Mouse (Mus musculus) limb, embryonic 10.5 days (tissue): ENCODE measurements at regions not wholly inside any gene's neighbourhood (a gene's known extent, or its start where the extent isn't known, plus 50 kb on each side); places are given as distances from the start of the nearest gene placed in this dataset.
"Not testable (repeated sequence)": the region's sequence is repeated elsewhere in the genome, so short reads cannot be mapped to it uniquely, and the experiment has no call there.

Experiments used
- DNase-seq: peaks from one replicate; pipeline ENCODE4 v3.0.0-alpha.2; 2017; ENCODE audit warnings: low spot score
- H3K27ac ChIP-seq: fragments of 300-500 bp; sonication (generic); 2 replicates; pipeline ENCODE4 v1.5.1; 2016; ENCODE audit warnings: mild to moderate bottlenecking
- H3K27me3 ChIP-seq: fragments of 300-500 bp; sonication (generic); 2 replicates; pipeline ENCODE4 v1.6.1; 2016; ENCODE audit warnings: low read depth, mild to moderate bottlenecking; ENCODE audit not compliant: poor library complexity, severe bottlenecking
- H3K36me3 ChIP-seq: fragments of 300-500 bp; sonication (generic); 2 replicates; pipeline ENCODE4 v1.6.1; 2016; ENCODE audit warnings: mild to moderate bottlenecking, moderate library complexity
- H3K4me1 ChIP-seq: fragments of 300-500 bp; sonication (generic); 2 replicates; pipeline ENCODE4 v1.6.1; 2016
- H3K4me3 ChIP-seq: fragments of 300-500 bp; sonication (generic); 2 replicates; pipeline ENCODE4 v1.5.1; 2016; ENCODE audit warnings: mild to moderate bottlenecking, moderate library complexity
- H3K9me3 ChIP-seq: fragments of 300-500 bp; sonication (generic); replicated peaks from 2 replicates; pipeline ENCODE4 v1.6.1; 2016; ENCODE audit warnings: mild to moderate bottlenecking
- WGBS: fragments of 180-500 bp; shearing (Covaris S2); methylation state at CpG from one replicate; pipeline ENCODE4 v1.1.7; 2016; 5-methylcytosine and 5-hydroxymethylcytosine counted together

DNA sequence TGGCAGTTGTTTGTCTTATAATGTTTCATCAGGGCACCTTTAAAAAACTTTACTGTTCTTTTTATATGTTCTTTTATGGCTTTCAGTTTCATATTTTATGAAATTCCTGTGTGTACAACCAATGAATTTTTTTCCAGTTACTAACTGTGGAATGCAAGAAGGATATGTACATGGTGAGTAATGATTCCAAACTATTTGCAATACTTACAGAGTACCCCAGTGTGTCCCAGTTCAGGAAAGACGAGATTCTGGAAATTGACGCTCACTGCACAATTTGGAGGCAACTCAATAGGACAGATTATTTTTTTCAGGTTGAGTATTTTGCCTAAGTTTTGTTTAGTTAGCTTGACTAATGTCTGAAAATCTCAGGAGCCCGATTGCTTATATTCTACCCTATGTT, 1676.8 kb downstream of the Efna5 start:
- H3K27ac ChIP-seq, result no peak overlapping the region
- no peaks in the 10 kb centered on the region for H3K9me3 ChIP-seq
- no peak overlapping the region for H3K4me3 ChIP-seq
- 93% methylated on average over 3 of the region's 3 CpGs for WGBS
- no peaks in the 10 kb centered on the region for H3K4me1 ChIP-seq
- no peaks in the 10 kb centered on the region for H3K27me3 ChIP-seq
- DNase-seq, result no peak
- no peaks in the 10 kb centered on the region for H3K36me3 ChIP-seq

- WGBS, result 96% methylated on average over 3 of the region's 3 CpGs
- not testable (repeated sequence) for H3K27me3 ChIP-seq, H3K4me1 ChIP-seq, H3K36me3 ChIP-seq, H3K27ac ChIP-seq, H3K9me3 ChIP-seq, H3K4me3 ChIP-seq, DNase-seq
Observed at GRCm38 (mm10) chr17:61187880-61188279, 1693.2 kb downstream of the Efna5 start.

- no peaks in the 10 kb centered on the region for H3K27me3 ChIP-seq
- H3K9me3 ChIP-seq, result no peaks in the 10 kb centered on the region
- no peaks in the 10 kb centered on the region for H3K36me3 ChIP-seq
- H3K4me3 ChIP-seq, result no peak overlapping the region
- 76% methylated on average over 1 of the region's 1 CpGs for WGBS
- DNase-seq, result no peak
- H3K4me1 ChIP-seq, result no peaks in the 10 kb centered on the region
- H3K27ac ChIP-seq, result no peak overlapping the region
Observed at GRCm38 (mm10) chr17:61176586-61176985, 1704.5 kb downstream of the Efna5 start.

DNA sequence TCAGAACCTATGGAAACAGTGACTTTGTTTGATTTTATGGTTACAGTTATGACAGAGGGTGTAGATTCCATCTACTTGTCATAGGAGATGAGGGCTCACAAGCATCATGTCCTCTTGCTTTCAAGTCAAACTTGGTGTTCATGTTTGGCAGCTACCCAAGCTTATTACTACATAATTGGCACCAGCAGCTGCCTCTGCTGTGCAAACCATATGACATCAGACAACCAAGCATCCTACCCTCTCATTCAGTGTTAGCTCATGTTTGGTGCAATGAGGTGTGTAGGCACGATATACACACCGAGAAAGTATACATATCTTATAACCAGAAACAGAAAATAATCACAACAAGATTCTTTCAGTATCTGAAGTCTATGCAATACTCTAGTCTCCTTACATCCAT, 1721.7 kb downstream of the Efna5 start:
- Histone ChIP-seq H3K4me3 (no peak overlapping the region), H3K9me3 (no peaks in the 10 kb centered on the region), H3K4me1 (no peaks in the 10 kb centered on the region), H3K27ac (no peak overlapping the region), H3K27me3 (no peaks in the 10 kb centered on the region), H3K36me3 (no peaks in the 10 kb centered on the region)
- DNase-seq, result no peak
- 90% methylated on average over 2 of the region's 2 CpGs for WGBS

GRCm38 (mm10) chr17:61137006-61137405, 1744.1 kb downstream of the Efna5 start:
- whole genome bisulfite sequencing, result 82% methylated on average over 7 of the region's 7 CpGs
- no peaks in the 10 kb centered on the region for H3K4me1 ChIP-seq
- H3K4me3 ChIP-seq, result no peak overlapping the region
- H3K36me3 ChIP-seq, result no peaks in the 10 kb centered on the region
- H3K9me3 ChIP-seq, result no peaks in the 10 kb centered on the region
- no peaks in the 10 kb centered on the region for H3K27me3 ChIP-seq
- DNase-seq, result no peak
- H3K27ac ChIP-seq, result no peak overlapping the region

DNA sequence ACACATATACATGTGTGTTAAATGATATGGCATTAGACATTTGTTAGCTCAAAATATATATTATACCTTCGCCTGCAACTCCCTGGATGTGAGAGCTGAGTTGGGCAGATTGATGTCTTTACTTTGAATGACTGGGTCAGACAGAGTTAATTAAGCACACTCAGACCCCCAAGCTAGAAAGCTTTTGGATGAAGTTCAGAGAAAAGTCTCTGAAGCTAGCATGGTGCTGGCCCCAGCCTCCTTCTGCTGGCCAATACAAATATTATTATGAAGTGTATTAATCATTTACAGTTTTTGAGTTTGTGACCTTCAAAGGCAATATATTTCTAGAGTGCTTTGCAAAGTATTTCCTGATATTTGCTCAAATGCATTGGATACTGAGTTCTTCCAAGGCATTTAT, 1753.3 kb downstream of the Efna5 start:
- Histone ChIP-seq H3K27ac (no peak overlapping the region), H3K4me3 (no peak overlapping the region), H3K36me3 (no peaks in the 10 kb centered on the region), H3K9me3 (no peaks in the 10 kb centered on the region), H3K27me3 (no peaks in the 10 kb centered on the region), H3K4me1 (no peaks in the 10 kb centered on the region)
- WGBS, result 85% methylated on average over 1 of the region's 1 CpGs
- DNase-seq, result no peak

DNA sequence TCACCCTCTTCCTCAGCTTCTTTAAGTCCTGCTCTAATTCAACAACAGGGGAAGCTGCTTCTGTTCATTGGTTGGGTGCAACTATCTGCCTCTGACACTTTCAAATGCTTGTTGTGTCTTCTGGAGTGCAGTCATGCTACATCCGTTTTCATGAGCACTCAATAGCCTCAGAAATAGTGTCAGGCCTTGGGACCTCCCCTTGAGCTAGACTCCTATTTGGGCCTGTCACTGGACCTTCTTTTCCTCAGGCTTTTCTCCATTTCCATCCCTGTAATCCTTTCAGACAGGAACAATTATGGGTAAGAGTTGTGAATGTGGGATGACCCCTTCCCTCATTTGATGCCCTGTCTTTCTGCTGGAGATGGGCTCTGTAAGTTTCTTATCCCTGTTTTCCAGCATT, 1774.8 kb downstream of the Efna5 start:
- Histone ChIP-seq H3K27ac (no peak overlapping the region), H3K4me3 (no peak overlapping the region), H3K36me3 (no peaks in the 10 kb centered on the region), H3K27me3 (no peaks in the 10 kb centered on the region), H3K4me1 (no peaks in the 10 kb centered on the region), H3K9me3 (no peaks in the 10 kb centered on the region)
- WGBS, result 81% methylated on average over 1 of the region's 1 CpGs
- DNase-seq, result no peak

DNA sequence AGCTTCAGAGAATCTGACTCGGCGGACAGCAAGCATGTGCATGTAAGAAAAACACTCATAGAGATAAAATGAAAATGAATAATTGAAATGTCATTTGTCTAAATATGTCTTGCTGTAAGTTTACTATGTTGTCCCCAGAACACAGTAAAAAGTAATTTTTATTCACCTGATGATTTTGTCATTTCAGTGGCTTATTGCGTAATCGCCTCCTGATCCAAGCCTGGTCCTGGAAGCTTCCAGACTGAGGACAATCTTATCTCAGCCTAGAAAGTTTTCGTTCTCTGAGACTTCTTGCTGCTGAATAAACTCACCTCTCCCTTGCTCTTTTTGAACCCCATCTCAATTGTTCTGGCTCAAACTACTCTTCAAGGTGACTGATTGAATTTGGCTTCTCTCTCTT, 1820.7 kb downstream of the Efna5 start:
- Histone ChIP-seq H3K4me3 (no peak overlapping the region), H3K27me3 (no peaks in the 10 kb centered on the region), H3K4me1 (no peaks in the 10 kb centered on the region), H3K36me3 (no peaks in the 10 kb centered on the region), H3K9me3 (no peaks in the 10 kb centered on the region), H3K27ac (no peak overlapping the region)
- 94% methylated on average over 5 of the region's 5 CpGs for WGBS
- no peak for DNase-seq

- no peak overlapping the region for H3K27ac ChIP-seq
- DNase-seq, result no peak
- H3K4me1 ChIP-seq, result no peaks in the 10 kb centered on the region
- H3K27me3 ChIP-seq, result no peaks in the 10 kb centered on the region
- 96% methylated on average over 2 of the region's 2 CpGs for WGBS
- H3K9me3 ChIP-seq, result no peaks in the 10 kb centered on the region
- H3K4me3 ChIP-seq, result no peak overlapping the region
- H3K36me3 ChIP-seq, result no peaks in the 10 kb centered on the region
Observed at GRCm38 (mm10) chr17:61058471-61058870, 1822.6 kb downstream of the Efna5 start.

DNA sequence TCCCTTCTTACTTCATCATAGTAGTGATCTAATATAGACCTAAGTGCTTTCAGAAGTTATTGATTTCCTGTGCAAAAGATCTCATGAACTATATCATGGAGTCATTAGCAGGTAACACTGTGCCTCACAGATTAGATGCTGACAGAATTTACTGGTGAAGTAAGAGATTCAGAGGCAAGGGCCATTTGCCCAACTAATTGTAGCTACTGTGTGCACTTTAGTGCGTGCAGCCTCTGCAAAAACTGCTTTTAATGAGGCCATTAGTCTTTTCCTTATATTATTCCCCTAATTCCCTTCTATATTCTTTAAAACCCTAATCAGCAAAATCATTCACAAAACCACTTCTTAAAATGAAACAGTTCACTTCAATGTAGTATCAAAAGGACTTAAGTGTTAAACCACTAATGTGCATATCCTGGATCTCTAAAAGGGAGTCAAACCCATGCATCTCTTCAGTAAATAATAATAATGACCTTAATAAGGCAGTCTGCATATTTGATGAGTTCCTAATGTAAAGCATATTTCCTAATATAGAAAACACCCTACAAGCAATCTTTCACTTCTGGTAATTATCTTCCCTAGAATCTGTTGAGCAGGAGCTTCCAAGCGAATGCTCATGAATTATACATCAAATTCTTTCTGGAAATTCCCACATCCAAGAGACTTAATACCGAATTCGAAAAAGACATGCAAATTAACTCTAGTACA, 1847.4 kb downstream of the Efna5 start:
- H3K4me1 ChIP-seq, result no peaks in the 10 kb centered on the region
- DNase-seq, result no peak
- H3K9me3 ChIP-seq, result no peaks in the 10 kb centered on the region
- H3K4me3 ChIP-seq, result no peak overlapping the region
- H3K36me3 ChIP-seq, result no peaks in the 10 kb centered on the region
- WGBS, result 72% methylated on average over 4 of the region's 4 CpGs
- no peak overlapping the region for H3K27ac ChIP-seq
- no peaks in the 10 kb centered on the region for H3K27me3 ChIP-seq

- 93% methylated on average over 4 of the region's 4 CpGs for WGBS
Observed at GRCm38 (mm10) chr17:61018647-61019046, 1862.5 kb downstream of the Efna5 start.

More at GRCm38 (mm10) chr17:61018647-61019046, 1862.5 kb downstream of the Efna5 start:
- no peak overlapping the region for H3K27ac ChIP-seq
- no peak overlapping the region for H3K4me3 ChIP-seq
- no peaks in the 10 kb centered on the region for H3K36me3 ChIP-seq
- H3K27me3 ChIP-seq, result no peaks in the 10 kb centered on the region
- H3K4me1 ChIP-seq, result no peaks in the 10 kb centered on the region
- no peak for DNase-seq
- H3K9me3 ChIP-seq, result no peaks in the 10 kb centered on the region
